Mouse (Mus musculus): Measurements from ENCODE around the gene Sept9.
A peak's percentile ranks its signal among the peaks of the same experiment; 100 is the strongest.

The Sept9 gene

DNA sequence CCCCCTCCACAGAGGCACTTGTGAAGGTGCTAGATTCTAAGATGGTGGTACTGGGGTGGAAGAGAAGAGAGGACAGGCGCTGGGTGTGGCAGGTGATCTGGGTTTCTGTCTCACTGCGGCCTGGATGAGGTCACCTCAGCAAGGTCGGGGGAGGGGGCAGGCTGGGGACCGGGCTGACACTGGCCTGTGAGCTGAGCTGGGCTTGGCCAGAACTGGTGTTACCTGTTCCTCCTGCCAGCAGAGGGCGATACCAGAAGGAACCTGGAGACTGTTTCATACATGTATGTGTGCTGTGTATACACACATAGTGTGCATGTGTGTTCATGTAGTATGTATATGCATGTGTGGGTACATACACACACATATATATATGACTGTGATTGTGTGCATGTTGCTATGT, 23.2 kb upstream of the Sept9 start:
- DNase-seq (ENCODE audit: low spot score in 2 of 2): no peak

- no peak for DNase-seq (ENCODE audit: low spot score in 2 of 2)
Observed at GRCm38 (mm10) chr11:117176900-117177299, 22.6 kb upstream of the Sept9 start.

DNA sequence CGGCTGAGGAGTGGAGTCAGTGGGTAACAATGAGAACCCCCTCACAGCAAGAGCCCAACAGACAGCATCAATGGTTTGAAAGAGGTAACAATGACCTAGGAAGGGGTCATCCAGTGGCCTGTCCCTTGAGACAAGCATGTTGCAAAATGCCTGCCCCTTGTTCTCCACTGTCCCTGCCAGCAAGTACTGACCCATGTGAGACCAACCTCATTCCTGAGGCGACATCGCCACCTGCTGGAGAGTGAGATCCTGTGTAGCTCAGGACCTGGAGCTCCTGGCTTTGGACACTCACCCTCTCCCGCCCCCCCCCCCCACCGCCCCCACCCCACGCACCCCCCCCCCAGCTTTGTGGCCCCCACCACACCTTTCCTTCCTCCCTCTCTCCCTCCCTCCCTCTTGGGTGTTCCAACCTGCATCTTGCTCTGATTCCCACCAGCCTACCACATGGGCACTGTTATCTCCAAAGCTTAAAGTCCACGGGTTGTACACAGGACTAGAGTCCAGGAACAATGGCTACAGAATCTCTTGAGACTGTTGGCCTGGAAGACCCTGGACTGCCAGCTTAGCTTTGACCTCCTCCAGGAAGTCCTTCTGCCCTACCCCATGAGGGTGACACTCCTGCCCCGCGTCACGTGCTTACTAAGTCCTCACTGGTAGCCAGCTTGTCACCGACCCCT, 22.0 kb upstream of the Sept9 start:
- peak; percentile 84 to 90 for DNase-seq (ENCODE audit: low spot score in 2 of 2)

DNA sequence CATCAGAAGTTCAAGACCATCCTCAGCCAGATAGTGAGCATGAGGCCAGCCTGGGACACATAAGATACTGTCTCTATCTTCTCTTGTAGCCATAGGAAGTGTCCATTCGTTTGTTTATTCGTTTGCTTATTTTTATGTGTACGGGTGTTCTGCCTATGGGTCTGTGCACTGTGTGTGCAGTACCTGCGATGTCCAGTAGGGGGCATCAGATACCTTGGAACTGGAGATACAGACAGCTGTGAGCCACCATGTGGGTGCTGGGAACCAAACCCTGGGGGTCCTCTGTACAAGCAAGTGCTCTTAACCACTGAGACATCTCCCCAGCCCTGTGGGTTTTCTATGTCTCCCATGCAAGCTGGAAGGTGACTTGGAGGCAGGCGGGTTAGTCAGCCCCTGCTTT, 19.6 kb upstream of the Sept9 start:
- DNase-seq (ENCODE audit: low spot score in 2 of 2): no peak

GRCm38 (mm10) chr11:117182808-117183207, 16.7 kb upstream of the Sept9 start:
- no peak for DNase-seq (ENCODE audit: low spot score in 2 of 2)

DNA sequence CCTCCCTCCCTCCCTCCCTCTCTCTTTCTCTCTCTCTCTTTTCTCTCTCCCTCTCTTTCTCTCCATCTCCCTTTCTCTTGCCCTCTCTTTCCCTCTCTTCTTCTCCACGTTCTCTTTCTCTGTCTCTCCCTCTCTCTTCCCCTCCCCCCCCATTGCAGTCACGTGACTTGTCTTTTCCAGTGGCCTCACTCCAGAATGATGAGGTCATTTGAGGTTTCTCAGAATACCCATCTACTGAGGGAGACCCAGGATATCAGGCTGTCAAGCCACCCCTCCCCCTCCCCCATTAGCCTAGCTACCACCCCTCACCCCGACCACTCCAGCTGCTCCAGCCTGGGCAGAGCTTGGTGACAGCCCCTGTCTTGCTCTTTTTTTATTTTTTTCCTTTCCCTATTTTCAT, 16.2 kb upstream of the Sept9 start:
- DNase-seq (ENCODE audit: low spot score in 2 of 2): no peak

DNA sequence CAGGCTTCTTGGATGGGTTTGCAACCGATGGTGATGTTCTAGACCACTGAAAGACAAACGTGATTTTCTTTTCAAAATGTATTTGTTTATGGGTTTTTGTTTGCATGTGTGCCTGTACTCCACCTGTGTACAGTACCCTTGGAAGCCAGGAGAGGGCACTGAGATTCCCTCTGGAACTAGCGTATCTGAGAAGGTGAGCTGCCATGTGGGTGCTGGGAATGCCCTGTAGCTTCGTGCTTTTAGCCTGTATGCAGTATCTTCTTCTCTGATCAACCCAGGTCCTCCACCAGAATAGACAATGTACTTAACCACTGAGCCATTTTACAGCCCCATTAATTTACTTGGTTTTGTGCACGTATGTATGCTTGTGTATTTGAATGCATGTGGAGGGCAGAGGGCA, 15.6 kb upstream of the Sept9 start:
- DNase-seq (ENCODE audit: low spot score in 2 of 2): no peak

- DNase-seq (ENCODE audit: low spot score in 2 of 2): no peak
Observed at GRCm38 (mm10) chr11:117185076-117185933, 14.2 kb upstream of the Sept9 start.

GRCm38 (mm10) chr11:117191524-117191923, 7.9 kb upstream of the Sept9 start:
- no peak for DNase-seq (ENCODE audit: low spot score in 2 of 2)

- no peak for DNase-seq (ENCODE audit: low spot score in 2 of 2)
Observed at GRCm38 (mm10) chr11:117194475-117194937, 5.0 kb upstream of the Sept9 start.

DNA sequence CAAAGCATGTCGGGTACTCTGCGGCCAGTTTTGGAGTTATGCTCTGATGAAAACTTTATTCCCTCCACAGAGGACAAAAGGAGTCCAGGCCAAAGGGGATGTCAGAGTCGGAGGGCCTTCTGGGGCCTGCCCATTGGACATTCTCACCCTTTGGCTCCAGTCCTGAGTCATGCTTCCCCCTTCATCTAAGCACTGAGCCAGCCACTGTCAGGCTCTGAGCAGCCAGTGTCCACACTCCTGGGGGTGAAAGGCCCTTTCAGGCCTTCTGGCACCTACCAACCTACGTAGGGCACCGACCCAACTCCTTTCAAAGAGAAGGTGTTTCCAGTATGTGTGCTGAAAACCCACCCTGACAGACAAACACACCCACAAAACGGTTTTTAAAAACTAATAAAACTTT, 3.8 kb upstream of the Sept9 start:
- no peak for DNase-seq (ENCODE audit: low spot score in 2 of 2)

DNA sequence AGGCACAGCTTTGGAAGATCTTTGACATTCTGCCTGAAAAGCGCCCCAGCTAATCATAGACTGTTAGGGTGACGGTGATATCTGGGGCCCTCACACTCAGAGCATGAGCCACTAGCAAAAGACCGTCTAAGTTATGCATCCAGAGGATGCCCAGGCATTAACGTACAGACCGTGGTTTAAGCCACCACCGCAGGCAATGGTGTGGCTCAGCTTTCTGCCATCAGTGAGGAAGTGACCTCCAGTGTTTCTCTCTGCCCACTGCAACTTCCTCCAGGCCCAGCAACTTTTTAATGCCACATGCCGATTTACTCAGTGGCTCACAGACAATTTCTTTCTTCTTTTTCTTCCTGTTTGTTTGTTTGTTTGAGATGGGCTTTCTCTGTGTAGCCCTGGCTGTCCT, 2.8 kb upstream of the Sept9 start:
- DNase-seq (ENCODE audit: low spot score in 2 of 2): no peak

GRCm38 (mm10) chr11:117198122-117198521, 1.3 kb upstream of the Sept9 start:
- DNase-seq (ENCODE audit: low spot score in 2 of 2): no peak

GRCm38 (mm10) chr11:117201846-117202245, 2.4 kb downstream of the Sept9 start:
- DNase-seq (ENCODE audit: low spot score in 2 of 2): peak; percentile 71 to 73

DNA sequence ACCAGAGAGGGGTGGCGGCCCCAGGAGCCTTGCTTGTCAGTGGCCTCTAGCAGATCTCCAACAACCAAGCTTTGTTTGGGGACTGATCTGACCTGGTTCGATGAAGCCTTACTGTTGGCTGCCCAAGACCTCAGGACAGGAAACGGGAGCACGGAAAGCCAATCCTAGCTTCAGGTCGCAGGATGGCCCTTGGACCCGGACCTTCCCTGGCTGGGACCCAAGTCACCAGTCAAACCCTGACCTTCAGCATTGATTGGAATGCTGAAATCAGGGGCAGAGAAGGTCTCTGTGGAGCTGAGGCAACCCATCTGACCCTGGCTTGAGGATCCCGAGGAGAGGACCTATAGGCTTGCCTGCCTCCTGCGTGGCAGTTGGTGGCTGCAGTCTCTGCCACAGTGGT, 5.1 kb downstream of the Sept9 start:
- DNase-seq (ENCODE audit: low spot score in 2 of 2): no peak

- DNase-seq (ENCODE audit: low spot score in 2 of 2): peak; percentile 61 to 72
Observed at GRCm38 (mm10) chr11:117205042-117205441, 5.6 kb downstream of the Sept9 start.

DNA sequence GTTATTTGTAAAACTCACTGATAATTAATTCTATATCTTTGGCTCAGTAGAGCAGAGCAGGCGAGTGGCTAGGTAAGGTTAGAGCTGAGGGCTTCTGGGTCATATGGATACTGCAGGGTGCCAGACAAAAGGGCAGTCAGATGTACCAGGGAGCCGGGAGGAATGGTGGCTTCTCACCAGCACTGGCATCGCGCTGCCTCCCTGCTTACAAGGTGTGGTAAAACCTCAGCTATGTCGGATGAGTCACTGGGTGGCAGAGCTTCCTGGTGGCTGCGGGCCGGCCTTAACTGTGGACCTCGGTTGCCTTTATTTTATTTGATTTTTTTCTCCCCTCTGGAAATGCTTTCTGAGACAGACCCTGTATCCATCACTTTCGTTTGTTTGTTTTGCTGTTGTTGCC, 6.0 kb downstream of the Sept9 start:
- DNase-seq (ENCODE audit: low spot score in 2 of 2): peak in 1 of 2 experiments; percentile 43

DNA sequence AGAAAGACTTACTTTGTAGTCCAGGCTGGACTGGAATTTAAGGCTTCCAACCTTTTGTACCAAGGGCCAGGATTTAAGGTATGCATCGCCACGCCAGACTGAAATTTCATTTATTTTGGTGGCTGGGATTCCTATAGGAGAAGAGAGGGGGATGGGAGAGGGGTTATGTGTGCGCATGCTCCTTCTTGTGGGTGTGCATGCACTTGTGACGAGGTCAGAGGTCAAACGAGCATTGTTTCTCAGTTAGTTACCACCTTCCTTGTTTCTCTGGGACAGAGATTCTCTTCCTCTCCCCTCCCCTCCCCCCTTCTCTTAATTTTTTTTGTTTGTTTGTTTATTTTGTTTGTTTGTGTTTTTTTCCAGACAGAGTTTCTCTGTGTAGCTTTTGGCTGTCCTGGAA, 8.0 kb downstream of the Sept9 start:
- DNase-seq (ENCODE audit: low spot score in 2 of 2): no peak

DNA sequence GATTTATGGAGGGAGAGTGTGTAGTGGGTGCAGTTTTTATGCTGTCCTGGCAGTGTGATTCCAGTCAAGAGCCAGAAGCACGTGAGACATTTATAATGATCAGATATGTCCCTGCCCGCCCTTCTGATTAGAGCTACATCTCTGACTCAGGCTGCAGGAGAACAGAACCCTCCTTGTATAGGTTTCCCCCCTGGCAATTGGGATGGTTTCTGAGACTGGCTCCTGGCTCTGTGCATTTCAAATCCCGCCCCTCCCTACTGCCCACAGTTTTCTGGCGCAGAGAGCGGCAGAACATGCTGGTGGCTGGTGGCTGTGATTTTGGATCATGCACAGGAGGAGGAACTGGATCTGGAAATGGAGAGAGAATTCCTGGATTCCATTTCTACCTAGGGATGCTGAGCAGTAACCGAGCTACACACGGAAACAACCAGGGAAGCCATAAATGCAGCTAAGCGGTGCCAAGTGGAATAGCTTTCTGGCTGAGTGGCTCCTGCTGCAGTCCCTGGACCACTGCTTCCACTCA, 8.8 kb downstream of the Sept9 start:
- no peak for DNase-seq (ENCODE audit: low spot score in 2 of 2)

GRCm38 (mm10) chr11:117216713-117217112, 17.3 kb downstream of the Sept9 start:
- DNase-seq (ENCODE audit: low spot score in 2 of 2): no peak

DNA sequence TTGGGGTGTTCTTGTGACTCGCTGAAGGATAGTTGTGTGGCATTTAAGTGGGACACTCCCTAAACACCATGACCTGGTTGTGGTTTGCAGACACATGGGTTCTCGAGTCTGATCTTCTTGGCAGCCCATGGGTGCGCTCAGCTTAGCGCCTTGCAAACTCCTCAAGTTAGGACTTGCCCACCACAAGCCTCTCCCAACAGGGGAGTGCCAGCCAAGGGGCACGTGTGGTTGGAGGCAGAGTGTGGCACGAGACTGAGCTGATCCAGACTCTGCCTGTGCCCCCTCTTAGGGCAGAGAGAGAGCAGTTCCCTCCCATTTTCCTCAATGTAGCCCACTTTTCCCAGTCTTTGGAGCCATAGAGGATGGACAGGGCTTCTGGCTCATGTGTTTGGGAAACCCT, 18.6 kb downstream of the Sept9 start:
- DNase-seq (ENCODE audit: low spot score in 2 of 2): no peak

DNA sequence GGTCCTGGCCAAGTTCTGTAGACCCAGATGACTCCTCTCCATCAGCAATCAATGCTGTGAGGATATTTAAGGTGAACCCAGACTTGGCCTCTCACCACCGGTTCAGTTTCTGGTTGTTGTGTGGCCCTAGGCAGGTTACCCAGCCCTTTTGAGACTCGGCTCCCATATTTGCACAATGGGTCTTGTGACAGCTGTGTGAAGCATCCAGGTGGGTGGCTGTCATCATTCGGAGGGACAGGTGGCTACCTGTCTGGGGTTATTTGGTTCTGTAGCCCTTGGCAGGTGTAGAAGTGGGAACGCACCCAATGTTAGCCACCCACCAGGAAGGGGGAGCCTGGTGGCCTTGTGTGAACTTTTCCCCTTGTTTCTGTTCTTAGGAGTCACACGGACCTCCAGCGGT, 19.0 kb downstream of the Sept9 start:
- no peak for DNase-seq (ENCODE audit: low spot score in 2 of 2)

GRCm38 (mm10) chr11:117220777-117221176, 21.3 kb downstream of the Sept9 start:
- DNase-seq (ENCODE audit: low spot score in 2 of 2): no peak

Data from urinary bladder, adult 18-20 months (tissue).